Mouse (Mus musculus) embryonic fibroblast, embryonic 13.5 days (primary cell): ENCODE data around the gene Nudt4.
A peak's percentile ranks its signal among the peaks of the same experiment; 100 is the strongest.

Experiments used
- CTCF ChIP-seq: IDR thresholded peaks from 2 replicates; pipeline ENCODE4 v1.5.1; 2011; ENCODE audit warnings: mild to moderate bottlenecking, control low read depth, low read length, moderate library complexity, borderline replicate concordance; ENCODE audit not compliant: insufficient read depth
- POLR2A ChIP-seq: IDR thresholded peaks from 2 replicates; pipeline ENCODE4 v1.6.1; 2011; ENCODE audit warnings: low read depth, mild to moderate bottlenecking, control low read depth, low read length, moderate library complexity

GRCm38 (mm10) chr10:95513768-95514556, 50.0 kb downstream of the Nudt4 start:
- TF ChIP-seq CTCF = no peak
- TF ChIP-seq POLR2A = 0 out of 2 replicates have a peak, but pooled peaks have one; percentile 17
